Mouse (Mus musculus) embryonic stem cell, embryonic (primary cell): ENCODE results near the gene Gm6169.

Experiments
- CTCF ChIA-PET, 4 experiments: fragments of 300-600 bp in 2 of 4; fragments of 350-600 bp in 2 of 4; sonication (Branson Sonifier 250); formaldehyde crosslinking; loops; one replicate each; lab custom pipeline; 2022; ENCODE audit warnings: inconsistent platforms in 2 of 4; lab: Charles Lee
- POLR2A ChIA-PET, 4 experiments: fragments of 300-600 bp in 2 of 4; fragments of 350-600 bp in 2 of 4; sonication (Branson Sonifier 250); formaldehyde crosslinking; loops; one replicate each; lab custom pipeline; 2022; ENCODE audit warnings: antibody characterized with exemption in 4 of 4, inconsistent platforms in 1 of 4; lab: Charles Lee

Gene Gm6169

DNA sequence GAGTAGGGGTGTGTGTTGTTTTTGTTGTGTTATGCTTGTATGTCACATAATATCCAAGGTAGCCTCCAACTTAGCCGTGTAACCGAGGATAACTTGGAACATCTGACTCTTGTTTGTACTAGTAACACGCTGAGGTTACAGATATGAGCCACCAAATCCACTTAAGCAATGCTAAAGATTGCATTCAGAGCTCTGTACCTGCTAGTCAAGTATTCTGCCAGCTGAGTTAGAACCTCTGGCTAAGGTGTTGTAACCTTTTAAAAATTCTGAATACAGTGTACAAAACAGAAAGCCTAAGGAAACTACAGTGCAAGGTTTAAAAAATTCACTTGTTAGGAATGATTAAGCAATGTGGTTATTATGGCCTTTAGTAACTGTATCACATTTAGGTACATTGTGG, 18.4 kb downstream of the Gm6169 start:
- POLR2A ChIA-PET = interaction anchor here in 3 of 4 experiments (0.6 to 13.2 kb wide), 11 partner anchors 8 to 731 kb away, joined by 3 to 143 read pairs (median 4); partner anchors contain the start of gene Fam169a (in 2 of the 3)
- CTCF ChIA-PET = interaction anchor here in 2 of 4 experiments (0.7 to 1.3 kb wide), 2 partner anchors 19 to 58 kb away, joined by 3 read pairs; partner anchors contain the start of gene Gm6169 (in 1 of the 2)

DNA sequence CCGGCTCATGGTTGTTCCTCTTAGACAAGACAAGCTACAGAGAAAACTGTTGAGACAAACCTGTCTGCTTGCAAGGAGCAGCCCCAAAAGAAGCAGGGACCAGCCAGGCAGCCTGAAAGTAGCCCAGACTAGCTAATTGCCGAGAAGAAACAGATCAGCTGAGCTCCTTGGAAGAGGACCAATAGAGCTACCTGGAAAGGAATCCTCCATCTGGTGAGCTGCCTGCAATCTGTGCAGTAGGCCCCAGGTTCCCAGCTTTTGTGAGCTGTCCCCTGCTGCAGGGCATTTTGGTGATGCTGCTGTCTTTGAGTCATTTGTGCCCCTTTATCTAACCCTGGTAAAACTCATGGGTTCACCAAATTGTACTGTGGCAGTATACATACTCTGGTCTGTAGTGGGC, 18.8 kb downstream of the Gm6169 start:
- ChIA-PET CTCF (interaction anchor here in 3 of 4 experiments (0.7 to 1.3 kb wide), 4 partner anchors 19 to 59 kb away, joined by 3 to 8 read pairs (median 3); partner anchors contain the start of gene Gm6169 (in 2 of the 3)), POLR2A (interaction anchor here (0.6 to 13.2 kb wide), 11 partner anchors 8 to 419 kb away, joined by 3 to 143 read pairs (median 4); partner anchors contain the start of gene Fam169a (in 3 of the 4))

GRCm38 (mm10) chr13:97077556-97077955, 21.5 kb downstream of the Gm6169 start:
- ChIA-PET CTCF (interaction anchor here in 3 of 4 experiments (0.6 to 1.6 kb wide), 8 partner anchors 11 to 69 kb away, joined by 3 to 8 read pairs (median 3); partner anchors contain the start of genes Fam169a (in 1 of the 3), Gfm2 (in 1 of the 3) and Nsa2 (in 1 of the 3)), POLR2A (interaction anchor here in 3 of 4 experiments (0.7 to 13.2 kb wide), 7 partner anchors 8 to 22 kb away, joined by 3 to 143 read pairs (median 4); partner anchors contain the start of gene Fam169a (in 3 of the 3))

GRCm38 (mm10) chr13:97073497-97073896, 25.5 kb downstream of the Gm6169 start:
- ChIA-PET POLR2A (interaction anchor here in 3 of 4 experiments (0.6 to 2.8 kb wide), 10 partner anchors 9 to 125 kb away, joined by 3 to 15 read pairs (median 4); partner anchors contain the start of genes Gfm2 (in 1 of the 3), Hexb (in 1 of the 3) and Nsa2 (in 1 of the 3)), CTCF (interaction anchor here in 2 of 4 experiments (0.6 to 0.7 kb wide), 3 partner anchors 22 to 288 kb away, joined by 3 to 8 read pairs (median 7); no protein-coding TSS in a partner anchor)

DNA sequence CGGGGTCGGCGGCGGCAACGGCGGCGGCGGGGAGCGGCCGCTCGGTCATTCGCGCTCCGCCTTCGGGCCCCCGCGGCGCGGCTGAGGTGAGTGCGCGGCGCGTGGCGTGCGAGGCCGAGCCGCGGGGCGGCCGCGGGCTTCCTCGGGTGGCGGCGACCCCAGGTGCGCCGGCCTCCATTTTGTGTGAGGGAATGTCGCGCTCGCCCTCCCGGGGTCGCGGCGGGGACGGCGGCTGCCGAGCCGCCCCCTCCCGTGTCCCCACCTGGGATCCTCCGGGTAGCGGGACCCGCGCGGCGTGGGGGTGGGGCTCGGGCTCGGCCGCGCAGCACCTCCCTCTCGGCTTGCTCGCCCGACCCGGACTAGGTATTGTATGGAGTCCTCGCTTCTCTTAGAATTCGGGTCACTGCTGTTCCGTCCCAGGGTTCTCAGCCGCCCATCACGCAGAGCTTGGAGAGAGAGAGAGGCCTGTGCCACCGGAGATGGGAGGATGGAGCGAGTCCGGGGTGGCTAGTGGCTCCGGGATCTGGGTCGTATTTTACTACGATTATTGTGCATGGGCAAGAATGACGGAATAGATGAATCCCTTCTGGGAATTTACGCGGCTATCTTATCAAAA, 27.3 kb downstream of the Gm6169 start:
- POLR2A ChIA-PET = interaction anchor here in 3 of 4 experiments (0.6 to 1.3 kb wide), 6 partner anchors 9 to 1446 kb away, joined by 3 to 5 read pairs (median 3); no protein-coding TSS in a partner anchor
- CTCF ChIA-PET = no interaction called here

GRCm38 (mm10) chr13:97070931-97071625, 28.0 kb downstream of the Gm6169 start:
- ChIA-PET CTCF (no interaction called here), POLR2A (interaction anchor here in 3 of 4 experiments (0.6 to 7.3 kb wide), 17 partner anchors 9 to 1447 kb away, joined by 3 to 143 read pairs (median 3); partner anchors contain the start of genes Gfm2 (in 1 of the 3), Gm6169 (in 1 of the 3) and Nsa2 (in 1 of the 3))

DNA sequence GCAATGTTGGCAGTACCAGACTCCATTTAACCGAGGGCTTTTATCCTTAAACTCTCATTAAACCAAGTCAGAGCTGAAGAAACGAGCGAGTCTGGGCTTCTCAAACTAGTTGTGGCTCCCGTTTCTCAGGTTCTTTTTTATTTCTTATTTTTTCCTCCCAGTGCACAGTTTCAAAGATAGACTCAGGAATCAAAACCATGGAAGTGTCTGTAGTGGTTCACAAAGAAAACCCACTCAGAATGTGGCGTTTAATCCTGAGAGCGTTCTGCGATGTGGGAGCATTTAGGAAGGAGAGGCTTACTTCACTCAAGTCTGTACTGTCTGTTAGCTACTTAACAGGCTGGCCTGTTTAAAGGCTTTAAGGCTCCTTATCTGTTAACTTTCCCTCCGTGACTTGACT, 30.9 kb downstream of the Gm6169 start:
- CTCF ChIA-PET = interaction anchor here in 3 of 4 experiments (1.3 to 3.3 kb wide), 6 partner anchors 10 to 84 kb away, joined by 3 to 14 read pairs (median 8); partner anchors contain the start of gene Gm6169 (in 3 of the 3)
- POLR2A ChIA-PET = interaction anchor here in 2 of 4 experiments (0.7 to 7.3 kb wide), 22 partner anchors 10 to 417 kb away, joined by 3 to 143 read pairs (median 5); partner anchors contain the start of genes Gfm2 (in 2 of the 2), Nsa2 (in 2 of the 2), Gcnt4 (in 1 of the 2) and Gm6169 (in 1 of the 2)

GRCm38 (mm10) chr13:97067691-97068090, 31.3 kb downstream of the Gm6169 start:
- CTCF ChIA-PET = interaction anchor here in 3 of 4 experiments (0.5 to 3.3 kb wide), 11 partner anchors 10 to 84 kb away, joined by 3 to 14 read pairs (median 4); partner anchors contain the start of gene Gm6169 (in 3 of the 3)
- POLR2A ChIA-PET = interaction anchor here (0.6 to 7.3 kb wide), 47 partner anchors 8 to 1274 kb away, joined by 3 to 143 read pairs (median 4); partner anchors contain the start of genes Gfm2 (in 3 of the 4), Nsa2 (in 3 of the 4), Hexb (in 2 of the 4) and Gcnt4 (in 1 of the 4)

DNA sequence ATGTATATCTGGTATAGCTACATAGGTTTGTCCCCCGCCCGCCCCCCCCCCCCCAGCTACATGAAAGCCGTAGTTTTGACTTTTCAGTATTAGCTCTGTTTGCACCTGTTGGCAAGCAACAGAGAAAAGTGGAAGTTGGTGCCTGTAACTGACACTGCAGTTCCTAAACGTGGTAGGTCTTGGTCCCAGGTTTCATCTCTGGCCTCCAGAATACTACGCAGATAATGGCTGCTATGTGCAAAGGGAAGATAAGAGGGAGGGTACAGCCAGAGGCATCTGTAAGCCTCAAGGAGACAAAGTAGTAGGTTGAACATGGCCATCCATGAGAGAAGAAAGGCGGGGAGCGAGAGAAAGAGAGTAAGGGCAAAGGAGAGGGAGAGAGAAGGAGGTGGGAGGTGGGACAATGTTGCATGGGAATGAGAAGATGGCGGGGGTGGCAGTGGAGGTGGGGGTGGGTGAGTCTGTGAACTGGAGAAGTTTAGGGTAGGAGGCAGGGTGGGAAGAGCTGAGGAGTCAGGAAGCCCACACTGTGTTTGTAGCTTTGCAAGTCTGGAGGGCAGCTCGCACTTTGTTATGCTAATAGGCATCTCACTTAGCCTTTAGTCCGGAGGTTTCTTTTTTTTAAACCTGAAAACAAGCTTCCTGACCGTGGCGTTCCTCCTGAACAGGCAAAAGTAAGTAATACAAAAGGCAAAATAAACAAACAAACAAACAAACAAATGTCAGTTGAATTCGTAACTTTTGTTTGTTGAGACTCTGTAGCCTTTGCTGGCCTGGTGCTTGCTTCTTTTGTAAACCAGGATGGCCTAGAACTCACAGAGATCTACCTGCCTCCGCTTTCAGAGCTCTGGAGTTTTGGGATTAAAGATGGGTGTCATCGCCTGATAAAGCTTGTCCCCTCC, 32.1 kb downstream of the Gm6169 start, which contains the start of gene Fam169a:
Gene Fam169a, plus strand, starts transcription at position 638 of the 902 bp plus-strand sequence.
- CTCF ChIA-PET = interaction anchor here in 3 of 4 experiments (0.5 to 3.3 kb wide), 14 partner anchors 9 to 188 kb away, joined by 3 to 14 read pairs (median 4); partner anchors contain the start of gene Gm6169 (in 3 of the 3)
- POLR2A ChIA-PET = interaction anchor here (0.5 to 7.3 kb wide), 62 partner anchors 8 to 1273 kb away, joined by 3 to 143 read pairs (median 4); partner anchors contain the start of genes Gfm2 (in 3 of the 4), Nsa2 (in 3 of the 4), Gm6169 (in 2 of the 4) and Hexb (in 2 of the 4)

GRCm38 (mm10) chr13:97064844-97065621, 34.0 kb downstream of the Gm6169 start:
- CTCF ChIA-PET = interaction anchor here in 3 of 4 experiments (0.5 to 0.8 kb wide), 5 partner anchors 31 to 1344 kb away, joined by 3 to 7 read pairs (median 6); partner anchors contain the start of genes Gfm2 (in 1 of the 3), Gm6169 (in 1 of the 3) and Nsa2 (in 1 of the 3)
- POLR2A ChIA-PET = interaction anchor here (0.6 to 7.3 kb wide), 21 partner anchors 10 to 168 kb away, joined by 3 to 143 read pairs (median 4); partner anchors contain the start of genes Gfm2 (in 2 of the 4), Nsa2 (in 2 of the 4) and Gm6169 (in 1 of the 4)

DNA sequence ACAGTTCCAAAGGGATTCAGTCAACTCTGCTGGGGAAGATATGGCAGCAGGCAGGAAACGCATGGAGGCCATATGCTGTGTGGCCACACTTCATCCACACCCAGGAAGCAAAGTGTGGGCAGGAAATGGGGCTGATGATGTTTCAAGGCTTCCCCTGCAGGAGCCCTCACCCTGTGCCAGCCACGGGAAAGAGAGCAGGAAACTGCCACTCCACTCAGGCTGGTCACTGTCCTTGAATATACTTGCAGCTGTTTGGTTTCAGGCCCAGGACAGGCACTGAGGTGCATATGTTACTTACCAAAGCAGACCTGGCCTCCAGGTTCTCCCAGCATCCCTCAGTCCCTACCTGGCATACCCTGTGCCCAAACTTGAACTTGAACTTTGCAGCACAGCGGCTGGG, 34.6 kb downstream of the Gm6169 start:
- CTCF ChIA-PET = interaction anchor here in 2 of 4 experiments (0.5 to 0.7 kb wide), 3 partner anchors 31 to 1343 kb away, joined by 3 to 7 read pairs (median 6); partner anchors contain the start of gene Gm6169 (in 1 of the 2)

DNA sequence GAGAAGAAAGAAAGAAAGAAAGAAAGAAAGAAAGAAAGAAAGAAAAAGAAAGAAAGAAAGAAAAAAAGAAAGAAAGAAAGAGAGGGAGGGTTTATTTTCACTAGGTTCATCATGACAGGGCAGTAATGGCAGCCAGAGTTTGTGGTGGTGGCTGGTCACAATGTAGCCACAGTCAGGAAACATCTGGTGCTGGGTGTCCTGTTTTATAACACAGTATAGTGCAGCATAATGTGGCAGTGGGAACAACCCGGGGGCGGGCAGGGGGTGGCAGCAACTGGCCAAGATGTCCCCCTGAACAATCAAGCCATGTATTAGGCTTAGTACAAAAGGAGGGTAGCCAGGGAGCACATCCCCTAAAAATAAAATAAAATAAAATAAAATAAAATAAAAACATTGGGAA, 35.6 kb downstream of the Gm6169 start:
- CTCF ChIA-PET = no interaction called here
- POLR2A ChIA-PET = interaction anchor here in 2 of 4 experiments (1.0 to 4.9 kb wide), 3 partner anchors 10 to 134 kb away, joined by 3 to 29 read pairs (median 7); partner anchors contain the start of genes Gfm2 (in 1 of the 2) and Nsa2 (in 1 of the 2)

More for the DNA sequence above, 34.6 kb downstream of the Gm6169 start:
- POLR2A ChIA-PET = interaction anchor here in 3 of 4 experiments (0.8 to 7.3 kb wide), 12 partner anchors 9 to 133 kb away, joined by 3 to 143 read pairs (median 6); partner anchors contain the start of genes Gfm2 (in 2 of the 3), Nsa2 (in 2 of the 3) and Gm6169 (in 1 of the 3)

- ChIA-PET POLR2A (interaction anchor here in 2 of 4 experiments (0.5 to 1.4 kb wide), 2 partner anchors 9 to 34 kb away, joined by 3 to 4 read pairs; no protein-coding TSS in a partner anchor), CTCF (no interaction called here)
These were observed 36.9 kb downstream of the Gm6169 start for GRCm38 (mm10) chr13:97062151-97062550.

- ChIA-PET CTCF (interaction anchor here in 3 of 4 experiments (0.6 to 1.3 kb wide), 5 partner anchors 8 to 53 kb away, joined by 3 to 6 read pairs (median 3); no protein-coding TSS in a partner anchor), POLR2A (interaction anchor here in 3 of 4 experiments (0.6 to 1.7 kb wide), 13 partner anchors 10 to 425 kb away, joined by 3 to 7 read pairs (median 3); partner anchors contain the start of genes Gfm2 (in 2 of the 3), Nsa2 (in 2 of the 3) and Gm6169 (in 1 of the 3))
These were observed 38.7 kb downstream of the Gm6169 start for GRCm38 (mm10) chr13:97060331-97060730.
